Mouse (Mus musculus) heart, postnatal 0 days (tissue): ENCODE data around the gene Slc39a11.

Source experiments
- CTCF ChIP-seq: IDR thresholded peaks from 2 replicates; pipeline ENCODE4 v1.5.1; 2016; ENCODE audit warnings: antibody characterized with exemption, control low read depth, low read depth
- EP300 ChIP-seq: IDR thresholded peaks from 2 replicates; pipeline ENCODE4 v1.6.1; 2016; ENCODE audit warnings: antibody characterized with exemption, low read depth

DNA sequence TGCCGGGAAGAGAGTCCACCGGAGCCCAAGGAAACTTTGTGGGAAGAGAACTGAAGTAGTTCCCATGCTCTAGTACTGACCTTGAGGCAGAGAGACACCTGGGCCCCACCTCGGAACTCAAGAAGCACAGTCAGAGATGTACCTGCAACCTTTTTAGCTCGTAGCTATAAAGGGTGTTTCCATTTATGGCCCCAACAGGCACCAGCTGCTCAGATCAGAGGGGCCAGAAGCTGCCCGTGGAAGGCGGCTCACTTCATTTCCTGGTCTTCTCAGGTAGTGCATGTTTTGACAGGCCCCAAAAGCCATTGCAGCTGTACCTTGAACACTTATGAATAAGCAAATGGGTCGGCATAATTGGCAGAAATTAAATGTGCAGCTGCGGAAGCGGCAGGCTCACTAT is 271.0 kb downstream of the Slc39a11 start:
- TF ChIP-seq CTCF (no peak), EP300 (no peak)
